Mouse (Mus musculus) testis, adult 2 months (tissue): ENCODE measurements around the gene Kiss1.

ENCODE experiments used
- CTCF ChIP-seq: fragments of 200-500 bp; IDR thresholded peaks from 2 replicates; pipeline ENCODE4 v1.5.1; 2012; ENCODE audit warnings: low read depth, mild to moderate bottlenecking, inconsistent platforms, low read length, moderate library complexity; ENCODE audit not compliant: control insufficient read depth, insufficient read depth, insufficient replicate concordance
- POLR2A ChIP-seq: fragments of 200-500 bp; IDR thresholded peaks from 2 replicates; pipeline ENCODE4 v1.6.1; 2012; ENCODE audit warnings: low read depth, mild to moderate bottlenecking, inconsistent platforms, low read length, moderate library complexity; ENCODE audit not compliant: control insufficient read depth

- TF ChIP-seq CTCF = no peak
- TF ChIP-seq POLR2A = no peak
These were observed 25.6 kb downstream of the Kiss1 start for GRCm38 (mm10) chr1:133347226-133347625.
